ENCODE assay signal across 17 mouse cellular contexts in the genomic region with DNA sequence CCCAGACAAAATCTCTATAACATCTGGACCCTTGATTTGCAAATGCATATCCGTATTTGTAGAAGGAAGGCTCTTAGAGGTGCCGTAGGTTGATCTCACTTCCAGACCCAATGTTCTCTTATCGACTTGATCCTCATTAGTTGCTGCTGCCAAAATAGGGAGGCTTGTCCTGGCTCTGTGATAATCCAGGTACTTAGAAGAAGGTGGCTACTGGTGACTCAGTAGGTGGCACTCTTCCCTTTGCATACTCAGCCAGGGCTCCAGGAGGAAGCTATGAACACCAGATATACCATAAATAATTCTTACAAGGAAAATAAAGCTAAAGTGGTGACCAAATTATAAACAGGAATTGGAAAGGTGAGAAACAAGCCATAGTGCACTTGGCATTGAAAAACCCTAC. TPM values are rescaled to one million over a fixed set of nuclear protein-coding genes. Genes with fewer than 3 reads are reported as not detected.
DNase-seq lines count a peak whose midpoint lies in the region; ATAC-seq and TF ChIP-seq lines count a peak whose summit lies in the region.
"Had no signal": no experiment of that assay in that cellular context is flagged by ENCODE, and none has a peak within 500 bp of the region (broad histone marks: within the 10 kb centered on the region; RNA-seq: fewer than 3 reads in every experiment).

No protein-coding gene starts in this region.

- no peak overlapping the region for H3K4me2 ChIP-seq in kidney, embryonic 14.5 days (replicated peaks; ENCODE audit: low read depth, low read length)
- no peak overlapping the region for H3K4me2 ChIP-seq in midbrain, embryonic 14.5 days (ENCODE audit: low read length)
- H3K4me2 ChIP-seq in midbrain, embryonic 15.5 days = no peak overlapping the region
- H3K4me2 ChIP-seq: embryonic facial prominence, embryonic 15.5 days; forebrain, embryonic 12.5 days had no signal

- no peak; the same call in 1 of the 2 replicates for TF ChIP-seq CTCF in layer of hippocampus, adult 2 months (conservative IDR thresholded peaks at IDR 0.05)

- H3K4me3 ChIP-seq in kidney, embryonic 14.5 days (ENCODE audit: low read length) = no peak overlapping the region
- no peak overlapping the region for H3K4me3 ChIP-seq in midbrain, embryonic 14.5 days (replicated peaks; ENCODE audit: low read depth, low read length)
- H3K4me3 ChIP-seq in midbrain, embryonic 15.5 days = no peak overlapping the region
- H3K4me3 ChIP-seq in layer of hippocampus, adult 2 months = no peak overlapping the region
- H3K4me3 ChIP-seq: embryonic facial prominence, embryonic 15.5 days; forebrain, embryonic 12.5 days had no signal

- no peaks in the 10 kb centered on the region for H3K36me3 ChIP-seq in kidney, embryonic 14.5 days (ENCODE audit: control insufficient read depth, insufficient read depth, low read length)
- no peaks in the 10 kb centered on the region for H3K36me3 ChIP-seq in midbrain, embryonic 14.5 days (ENCODE audit: control insufficient read depth, insufficient read depth, low read length)
- no peaks in the 10 kb centered on the region for H3K36me3 ChIP-seq in midbrain, embryonic 15.5 days (replicated peaks)
- H3K36me3 ChIP-seq: embryonic facial prominence, embryonic 15.5 days; forebrain, embryonic 12.5 days had no signal

- peaks cover 19% of the 10 kb centered on the region for H3K4me1 ChIP-seq in kidney, embryonic 14.5 days (ENCODE audit: control insufficient read depth, insufficient read depth, low read length)
- H3K4me1 ChIP-seq in midbrain, embryonic 14.5 days (ENCODE audit: control insufficient read depth, insufficient read depth, low read length) = no peaks in the 10 kb centered on the region; the same call in 1 of the 2 replicates
- H3K4me1 ChIP-seq in midbrain, embryonic 15.5 days = peaks cover 14% of the 10 kb centered on the region; the same call in 1 of the 2 replicates

- no peaks in the 10 kb centered on the region; the same call in none of the 2 replicates for H3K27me3 ChIP-seq in kidney, embryonic 14.5 days (ENCODE audit: control insufficient read depth, insufficient read depth, low read length)
- H3K27me3 ChIP-seq in midbrain, embryonic 14.5 days (ENCODE audit: control insufficient read depth, insufficient read depth, low read length) = peaks cover 84% of the 10 kb centered on the region
- H3K27me3 ChIP-seq in midbrain, embryonic 15.5 days (replicated peaks) = peaks cover 77% of the 10 kb centered on the region
- H3K27me3 ChIP-seq: Patski had no signal

- WGBS in kidney, embryonic 14.5 days = 44% methylated on average over 3 of the region's 3 CpGs
- 56% methylated on average over 3 of the region's 3 CpGs for WGBS in midbrain, embryonic 14.5 days
- WGBS in midbrain, embryonic 15.5 days = 51% methylated on average over 3 of the region's 3 CpGs

- no peaks in the 10 kb centered on the region for H3K9me3 ChIP-seq in kidney, embryonic 14.5 days (ENCODE audit: control insufficient read depth, low read length)
- no peaks in the 10 kb centered on the region for H3K9me3 ChIP-seq in midbrain, embryonic 14.5 days (ENCODE audit: control insufficient read depth, low read length)
- no peaks in the 10 kb centered on the region for H3K9me3 ChIP-seq in midbrain, embryonic 15.5 days
- H3K9me3 ChIP-seq: embryonic facial prominence, embryonic 15.5 days; forebrain, embryonic 12.5 days had no signal

- H3K9ac ChIP-seq in kidney, embryonic 14.5 days (ENCODE audit: low read depth, low read length) = no peak overlapping the region
- no peak overlapping the region for H3K9ac ChIP-seq in midbrain, embryonic 14.5 days (replicated peaks; ENCODE audit: low read length)
- H3K9ac ChIP-seq in midbrain, embryonic 15.5 days = no peak overlapping the region
- H3K9ac ChIP-seq: embryonic facial prominence, embryonic 15.5 days; forebrain, embryonic 12.5 days; liver, embryonic 14.5 days had no signal

- no peak for ATAC-seq in kidney, embryonic 14.5 days (ENCODE audit: low FRiP score, low TSS enrichment)
- ATAC-seq in midbrain, embryonic 14.5 days (ENCODE audit: low FRiP score, low TSS enrichment) = no peak
- no peak for ATAC-seq in midbrain, embryonic 15.5 days (replicated peaks)
- ATAC-seq: Patski had no signal

- peak; percentile 22 to 59 for DNase-seq in adrenal gland, adult (ENCODE audit: inconsistent age in 2 of 2, low spot score in 1 of 2)
- no peak for DNase-seq in adrenal gland, adult 18-20 months (ENCODE audit: low spot score in 2 of 2)
- DNase-seq in kidney, adult 11 months = peak; percentile 28
- peak; percentile 33 for DNase-seq in midbrain, embryonic 14.5 days
- DNase-seq in kidney, postnatal 14 days = peak; percentile 33
- no peak for DNase-seq in layer of hippocampus, adult 2 months (ENCODE audit: low spot score in 2 of 2)
- DNase-seq: cerebellum, adult 11-12 months; layer of hippocampus, postnatal 36 days; left cerebral cortex, postnatal 4 days; lung, postnatal 4 days; thymus, postnatal 36 days had no signal

- H3K27ac ChIP-seq in kidney, embryonic 14.5 days (ENCODE audit: low read depth, low read length) = no peak overlapping the region
- no peak overlapping the region for H3K27ac ChIP-seq in midbrain, embryonic 14.5 days (replicated peaks; ENCODE audit: low read depth, low read length)
- H3K27ac ChIP-seq in midbrain, embryonic 15.5 days = no peak overlapping the region
- H3K27ac ChIP-seq in layer of hippocampus, adult 2 months = no peak overlapping the region
- H3K27ac ChIP-seq: embryonic facial prominence, embryonic 15.5 days; forebrain, embryonic 12.5 days; liver, embryonic 14.5 days had no signal

RNA-seq across cellular contexts. Expression of gene Skap2, which starts 3.6 kb away (rescaled TPM):
- total RNA-seq in adrenal gland, adult 18-20 months (2021) = 10 to 100 TPM; 43.6 to 59.0 TPM
- 29.2 and 33.8 TPM in 2 replicates for polyA plus RNA-seq in kidney, embryonic 14.5 days (2014; fragmentation: Nextera tagmentation; extraction: Ambion mirVana)
- polyA plus RNA-seq in midbrain, embryonic 14.5 days (2014; fragmentation: Nextera tagmentation; extraction: Ambion mirVana) = 4.5 and 5.8 TPM in 2 replicates
- 4.8 and 5.4 TPM in 2 replicates for polyA plus RNA-seq in midbrain, embryonic 15.5 days (2015; fragmentation: Nextera tagmentation; extraction: Ambion mirVana)
- total RNA-seq in layer of hippocampus, adult 2 months (2021) = 10 to 100 TPM; 14.1 to 15.7 TPM

Comparison
In these comparisons a context has a peak if more than half of its experiments do, and no peak if none do; other contexts are left out.
1. DNase-seq: peak in adrenal gland, adult (2 of 2), kidney, adult 11 months (single experiment), midbrain, embryonic 14.5 days (single experiment) and kidney, postnatal 14 days (single experiment); none in adrenal gland, adult 18-20 months (0 of 2) and layer of hippocampus, adult 2 months (0 of 2).